Mouse (Mus musculus): ENCODE results near the gene Med13l.

GRCm38 (mm10) chr5:118618963-118619610, 58.6 kb downstream of the Med13l start:
- TF ChIP-seq CTCF (IDR thresholded peaks at IDR 0.05; ENCODE audit: control insufficient read depth, insufficient read depth, insufficient replicate concordance, low read depth, low read length), result no peak
- TF ChIP-seq POLR2A (IDR thresholded peaks at IDR 0.05; ENCODE audit: control insufficient read depth, low read depth, low read length), result no peak

Measured in testis, adult 2 months (tissue).